Mouse (Mus musculus) lung, adult 2 months (tissue): ENCODE results near the gene Pdha2.

ENCODE experiments used
- CTCF ChIP-seq: fragments of 200-500 bp; IDR thresholded peaks from 2 replicates; pipeline ENCODE4 v1.5.1; 2011; ENCODE audit warnings: mild to moderate bottlenecking, low read length, control low read depth; ENCODE audit not compliant: insufficient read depth
- POLR2A ChIP-seq: fragments of 200-500 bp; IDR thresholded peaks from 2 replicates; pipeline ENCODE4 v1.6.1; 2011; ENCODE audit warnings: low read depth, mild to moderate bottlenecking, control low read depth, low read length, borderline replicate concordance; ENCODE audit errors: extremely low read depth

GRCm38 (mm10) chr3:141216999-141217398 lies 4.8 kb upstream of the Pdha2 start:
- TF ChIP-seq POLR2A (no peak), CTCF (no peak)
